Mouse (Mus musculus) CD4-positive, CD25-positive, alpha-beta regulatory T cell, adult 2 months (primary cell): ENCODE results near the gene Ing4.

Experiments used
- DNase-seq: peaks from one replicate; pipeline ENCODE4 v3.0.0-alpha.2; 2012; ENCODE audit warnings: low read depth, low spot score

Ing4 gene

GRCm38 (mm10) chr6:125090341-125091085 is 51.0 kb downstream of the Ing4 start:
- no peak for DNase-seq

- peak; percentile 34 for DNase-seq
Observed at GRCm38 (mm10) chr6:125092372-125092771, 52.8 kb downstream of the Ing4 start.

GRCm38 (mm10) chr6:125094843-125095242 is 55.3 kb downstream of the Ing4 start:
- DNase-seq: peak; percentile 44

GRCm38 (mm10) chr6:125095391-125096278 is 56.1 kb downstream of the Ing4 start, which contains the start of gene Chd4:
Chd4 (plus strand) TSS chr6:125095981.
- peak; percentile 94 for DNase-seq

GRCm38 (mm10) chr6:125096279-125096596 is 56.7 kb downstream of the Ing4 start:
- no peak for DNase-seq

GRCm38 (mm10) chr6:125096597-125097345 is 57.2 kb downstream of the Ing4 start:
- DNase-seq: peak; percentile 75

- DNase-seq: peak; percentile 49
Observed at GRCm38 (mm10) chr6:125097346-125097689, 57.8 kb downstream of the Ing4 start.

GRCm38 (mm10) chr6:125097951-125098350 is 58.4 kb downstream of the Ing4 start:
- no peak for DNase-seq

- DNase-seq: no peak
Observed at GRCm38 (mm10) chr6:125098513-125098912, 59.0 kb downstream of the Ing4 start.
